In genomic region chr7:19002848-19003498, GRCm38 (mm10) we compare ENCODE assay signal across 8 mouse cellular contexts. TPM values are rescaled to one million over a fixed set of nuclear protein-coding genes. Genes with fewer than 3 reads are reported as not detected.
A peak's percentile ranks its signal among the peaks of the same experiment; 100 is the strongest.
DNase-seq lines count a peak whose midpoint lies in the region; ATAC-seq and TF ChIP-seq lines count a peak whose summit lies in the region.

No protein-coding gene starts in this region.

- peak overlapping the region; percentile 68 for H3K27ac ChIP-seq in small intestine, adult 2 months (ENCODE audit: insufficient read depth, low read depth, low read length)

- peak; percentile 62 for ATAC-seq in megakaryocyte-erythroid progenitor cell, adult 5-6 weeks (replicated peaks; ENCODE audit: low FRiP score, low TSS enrichment, poor library complexity, severe bottlenecking)

- DNase-seq in right cerebral cortex, adult 18-20 months: peak; percentile 86
- DNase-seq in right cerebral cortex, postnatal 14 days: no peak
- peak; percentile 93 for DNase-seq in embryo, embryonic 11 days
- peak; percentile 65 for DNase-seq in gastrocnemius, postnatal 14 days
- peak; percentile 91 for DNase-seq in induced T-regulatory cell, adult 2 months (ENCODE audit: low read depth)
- DNase-seq in left cerebral cortex, postnatal 14 days (ENCODE audit: low spot score in 2 of 2): peak; percentile 80 to 91

- H3K36me3 ChIP-seq in small intestine, adult 2 months (ENCODE audit: control insufficient read depth, insufficient read depth, low read length): peaks cover 7% of the 10 kb centered on the region; the same call in 1 of the 2 replicates

- 1% methylated on average over 17 of the region's 17 CpGs for WGBS in small intestine, adult 2 months

- peak overlapping the region; percentile 69 for H3K4me3 ChIP-seq in small intestine, adult 2 months (ENCODE audit: low read depth, low read length)

- intact Hi-C loops in gastrocnemius, postnatal 14 days (cut with DNase I; ENCODE audit: low total_unique reads): no loop called here
- intact Hi-C loops in left cerebral cortex, postnatal 14 days (cut with DNase I): no loop called here

- TF ChIP-seq POLR2A in small intestine, adult 2 months (IDR thresholded peaks at IDR 0.05; ENCODE audit: low read depth, low read length): peak; percentile 31; the same call in 1 of the 2 replicates

- H3K4me1 ChIP-seq in small intestine, adult 2 months (ENCODE audit: control insufficient read depth, insufficient read depth, insufficient read length, low read length): peaks cover 30% of the 10 kb centered on the region

- H3K27me3 ChIP-seq in small intestine, adult 2 months (ENCODE audit: control insufficient read depth, insufficient read depth, low read length): no peaks in the 10 kb centered on the region

- TF ChIP-seq CTCF in small intestine, adult 2 months (IDR thresholded peaks at IDR 0.05; ENCODE audit: extremely low read depth, insufficient read length, insufficient replicate concordance, low read depth, low read length): no peak

RNA-seq across cellular contexts. Expression of gene Irf2bp1, which starts 0.9 kb away (rescaled TPM):
- 10 to 100 TPM; 14.9 to 18.6 TPM for total RNA-seq in gastrocnemius, postnatal 14 days (2021)
- 10 to 100 TPM; 42.5 to 45.2 TPM for total RNA-seq in left cerebral cortex, postnatal 14 days (2021)
- total RNA-seq in megakaryocyte-erythroid progenitor cell, adult 5-6 weeks (2014; fragmentation: Nextera tagmentation): 23.8 TPM in 2 replicates
- 12.3 and 12.7 TPM in 2 replicates for total RNA-seq in megakaryocyte-erythroid progenitor cell, adult 5-6 weeks (2017)
- polyA plus RNA-seq in small intestine, adult 2 months (2012; rRNA removed): 17.0 and 25.8 TPM in 2 replicates

RNA-seq across cellular contexts. Expression of gene Mypop, which starts 11.9 kb away (rescaled TPM):
- total RNA-seq in gastrocnemius, postnatal 14 days (2021): 1 to 10 TPM; 2.2 to 3.7 TPM
- 10 to 100 TPM; 39.9 to 42.2 TPM for total RNA-seq in left cerebral cortex, postnatal 14 days (2021)
- total RNA-seq in megakaryocyte-erythroid progenitor cell, adult 5-6 weeks (2014; fragmentation: Nextera tagmentation): not detected in 2 replicates
- total RNA-seq in megakaryocyte-erythroid progenitor cell, adult 5-6 weeks (2017): 0.23 and 2.0 TPM in 2 replicates
- polyA plus RNA-seq in small intestine, adult 2 months (2012; rRNA removed): 1.9 and 2.3 TPM in 2 replicates

RNA-seq across cellular contexts. Expression of gene Nanos2, which starts 15.8 kb away (rescaled TPM):
- not detected for total RNA-seq in gastrocnemius, postnatal 14 days (2021)
- under 1 TPM; 0.42 to 0.75 TPM for total RNA-seq in left cerebral cortex, postnatal 14 days (2021)
- total RNA-seq in megakaryocyte-erythroid progenitor cell, adult 5-6 weeks (2014; fragmentation: Nextera tagmentation): not detected in 2 replicates
- total RNA-seq in megakaryocyte-erythroid progenitor cell, adult 5-6 weeks (2017): not detected in 2 replicates
- not detected in 2 replicates for polyA plus RNA-seq in small intestine, adult 2 months (2012; rRNA removed)

RNA-seq across cellular contexts. Expression of gene Foxa3, which starts 20.4 kb away (rescaled TPM):
- not detected for total RNA-seq in gastrocnemius, postnatal 14 days (2021)
- total RNA-seq in left cerebral cortex, postnatal 14 days (2021): not detected
- not detected in 2 replicates for total RNA-seq in megakaryocyte-erythroid progenitor cell, adult 5-6 weeks (2014; fragmentation: Nextera tagmentation)
- not detected in 2 replicates for total RNA-seq in megakaryocyte-erythroid progenitor cell, adult 5-6 weeks (2017)
- polyA plus RNA-seq in small intestine, adult 2 months (2012; rRNA removed): 17.8 and 19.9 TPM in 2 replicates

RNA-seq across cellular contexts. Expression of gene Sympk, which starts 21.2 kb away (rescaled TPM):
- total RNA-seq in gastrocnemius, postnatal 14 days (2021): 10 to 100 TPM; 38.2 to 41.1 TPM
- 100 to 1,000 TPM; 106 to 109 TPM for total RNA-seq in left cerebral cortex, postnatal 14 days (2021)
- total RNA-seq in megakaryocyte-erythroid progenitor cell, adult 5-6 weeks (2014; fragmentation: Nextera tagmentation): 73.9 and 91.0 TPM in 2 replicates
- total RNA-seq in megakaryocyte-erythroid progenitor cell, adult 5-6 weeks (2017): 35.3 and 52.2 TPM in 2 replicates
- 50.4 and 71.8 TPM in 2 replicates for polyA plus RNA-seq in small intestine, adult 2 months (2012; rRNA removed)

Comparison
In these comparisons a context has a peak if more than half of its experiments do, and no peak if none do; other contexts are left out.
1. RNA of gene Mypop, which starts 11.9 kb away (total RNA-seq): 39.9 to 42.2 TPM in left cerebral cortex, postnatal 14 days; 2.2 to 3.7 TPM in gastrocnemius, postnatal 14 days and 0.23 to 2.0 TPM in megakaryocyte-erythroid progenitor cell, adult 5-6 weeks; every median in the first group is over 4 times any median in the second.